Mouse (Mus musculus): ENCODE data around the gene Dync1li2.

DNA sequence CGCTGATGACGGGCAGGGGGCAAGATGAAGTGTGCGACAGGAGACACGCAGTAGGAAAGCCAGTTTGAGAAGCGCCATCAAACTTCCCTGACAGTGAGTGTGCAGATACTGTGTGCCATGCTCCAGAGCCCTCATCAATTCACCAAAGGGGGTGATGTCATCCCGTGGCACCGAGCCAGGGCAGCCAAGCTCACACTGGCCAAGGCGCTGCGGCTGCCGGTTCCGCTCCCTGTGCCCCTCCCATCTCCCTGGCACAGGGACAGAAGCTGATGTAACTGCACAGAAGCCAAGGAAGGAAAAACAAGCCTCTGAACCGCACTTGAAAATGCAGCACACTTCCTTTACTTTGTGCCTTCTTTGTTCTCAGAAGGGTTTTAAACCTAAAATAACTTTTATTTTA lies 6.8 kb downstream of the Dync1li2 start:
- TF ChIP-seq CTCF (IDR thresholded peaks at IDR 0.05; ENCODE audit: control insufficient read depth, insufficient read depth, low read length) (no peak), POLR2A (IDR thresholded peaks at IDR 0.05; ENCODE audit: borderline replicate concordance, control insufficient read depth, low read depth, low read length) (no peak)
